Mouse (Mus musculus) intestine, embryonic 16.5 days (tissue): ENCODE data around the gene Lifr. TPM values are rescaled to one million over a fixed set of nuclear protein-coding genes. Genes with fewer than 3 reads are reported as not detected.

ENCODE experiments used
- ATAC-seq: fragments of 200-750 bp; cut with Nextera tagmentation; 2 replicates; pipeline ENCODE4 v1.8.0; 2017; ENCODE audit warnings: moderate TSS enrichment, moderate library complexity
- H3K27ac ChIP-seq: fragments of 300-500 bp; sonication (generic); 2 replicates; pipeline ENCODE4 v1.5.1; 2014; ENCODE audit warnings: mild to moderate bottlenecking, low read length
- H3K27me3 ChIP-seq: fragments of 300-500 bp; sonication (generic); replicated peaks from 2 replicates; pipeline ENCODE4 v1.6.1; 2014; ENCODE audit warnings: low read length, control low read depth, mixed read lengths; ENCODE audit not compliant: control insufficient read depth, insufficient read depth
- H3K36me3 ChIP-seq: fragments of 300-500 bp; sonication (generic); 2 replicates; pipeline ENCODE4 v1.6.1; 2014; ENCODE audit warnings: low read length, control low read depth; ENCODE audit not compliant: control insufficient read depth, insufficient read depth
- H3K4me1 ChIP-seq: fragments of 300-500 bp; sonication (generic); 2 replicates; pipeline ENCODE4 v1.6.1; 2014; ENCODE audit warnings: low read length, control low read depth, mixed read lengths; ENCODE audit not compliant: control insufficient read depth, insufficient read depth
- H3K4me2 ChIP-seq: fragments of 300-500 bp; sonication (generic); 2 replicates; pipeline ENCODE4 v1.6.1; 2014; ENCODE audit warnings: low read depth, low read length, control low read depth
- H3K4me3 ChIP-seq: fragments of 300-500 bp; sonication (generic); 2 replicates; pipeline ENCODE4 v1.5.1; 2014; ENCODE audit warnings: mild to moderate bottlenecking, low read length
- H3K9ac ChIP-seq: fragments of 300-500 bp; sonication (generic); 2 replicates; pipeline ENCODE4 v1.6.1; 2014; ENCODE audit warnings: low read depth, low read length
- H3K9me3 ChIP-seq: fragments of 300-500 bp; sonication (generic); 2 replicates; pipeline ENCODE4 v1.6.1; 2016; ENCODE audit warnings: low read length, control low read depth; ENCODE audit not compliant: control insufficient read depth
- WGBS: fragments of 180-500 bp; shearing (Covaris S2); extraction: QIAGEN DNeasy Blood & Tissue Kit; methylation state at CpG from one replicate; pipeline ENCODE4 v1.1.7; 2014; 5-methylcytosine and 5-hydroxymethylcytosine counted together
- polyA plus RNA-seq: library from polyadenylated mRNA; unstranded; fragments of >200 nt; fragmentation: Nextera tagmentation; extraction: Ambion mirVana; gene quantifications from 2 replicates; pipeline ENCODE4 v1.2.1, GENCODE M21; 2015

The Lifr gene
- polyA plus RNA-seq, 1 experiment from 2014 or later: 11.6 TPM

DNA sequence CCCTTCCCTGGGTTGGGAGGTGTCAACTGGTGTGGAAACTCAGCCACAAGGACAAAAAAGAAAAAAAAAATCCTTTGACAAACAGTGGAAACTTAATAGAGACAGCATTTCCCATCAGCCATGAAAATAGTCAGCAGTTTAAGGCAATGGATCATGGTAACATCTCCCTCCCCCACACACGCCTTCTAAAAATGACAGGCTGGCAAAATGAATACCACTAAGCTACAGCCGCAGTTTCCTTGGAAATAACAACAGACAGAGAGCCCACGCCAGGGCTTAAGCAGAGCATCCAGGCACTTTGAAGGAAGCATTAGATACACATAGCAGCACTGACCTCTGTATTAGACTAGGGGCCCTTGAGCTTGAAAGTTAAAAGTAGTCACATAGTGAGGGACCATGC is 150.5 kb downstream of the Lifr start:
- no peak overlapping the region for H3K4me2 ChIP-seq

DNA sequence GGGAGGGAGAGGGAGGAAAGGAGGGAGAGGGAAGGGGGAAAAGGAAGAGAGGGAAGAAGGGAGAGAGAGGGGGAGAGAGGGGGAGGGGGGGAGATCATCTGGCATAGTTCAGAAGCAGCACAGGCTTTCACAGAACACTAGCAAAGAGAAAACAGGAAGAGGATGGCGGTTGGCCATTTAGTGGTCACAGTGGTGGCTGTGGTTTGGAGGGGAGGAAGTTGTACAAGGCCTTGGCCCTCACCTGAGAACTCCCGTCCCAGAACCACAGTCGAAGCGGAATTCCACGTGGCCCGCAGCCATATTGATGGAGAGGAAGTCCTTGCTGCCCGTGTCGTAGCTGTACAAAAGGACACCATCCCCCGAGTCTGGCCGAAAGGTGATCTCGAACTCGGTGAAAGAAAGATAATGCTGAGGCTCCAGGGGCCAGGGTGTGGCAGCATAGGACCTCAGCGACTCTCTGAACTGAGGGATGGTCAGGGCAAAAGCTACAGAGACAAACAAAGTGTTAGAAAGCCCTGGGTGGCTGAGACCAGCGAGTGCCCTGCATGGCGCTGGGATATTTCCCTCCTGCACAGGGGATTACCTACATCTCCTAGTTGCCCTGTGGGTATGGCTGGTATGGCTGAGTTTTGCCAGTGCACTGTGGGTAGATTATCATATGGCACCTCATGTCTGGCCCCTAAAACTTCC is 151.9 kb downstream of the Lifr start:
- Histone ChIP-seq H3K27me3 (no peaks in the 10 kb centered on the region), H3K36me3 (no peaks in the 10 kb centered on the region), H3K27ac (no peak overlapping the region), H3K4me3 (no peak overlapping the region), H3K9ac (no peak overlapping the region), H3K4me1 (no peaks in the 10 kb centered on the region), H3K4me2 (no peak overlapping the region), H3K9me3 (no peaks in the 10 kb centered on the region)
- no peak for ATAC-seq
- 79% methylated on average over 15 of the region's 15 CpGs for WGBS

More for the DNA sequence above, 150.5 kb downstream of the Lifr start:
- Histone ChIP-seq H3K27me3 (no peaks in the 10 kb centered on the region), H3K27ac (no peak overlapping the region), H3K9ac (no peak overlapping the region), H3K36me3 (no peaks in the 10 kb centered on the region), H3K4me3 (no peak overlapping the region), H3K9me3 (no peaks in the 10 kb centered on the region), H3K4me1 (no peaks in the 10 kb centered on the region)
- WGBS: 63% methylated on average over 3 of the region's 3 CpGs
- ATAC-seq: no peak

Other genes starting within 250 kb of the Lifr start
- 1.2 and 1.6 TPM in 2 replicates for gene Osmr, start 215.6 kb upstream of the Lifr start, polyA plus RNA-seq